Mouse (Mus musculus) regulatory T cell (primary cell): ENCODE data around the gene Gm20388.

ENCODE experiments used
- in situ Hi-C: fragments of 300-600 bp; cut with MboI, MseI; formaldehyde crosslinking; loops from one replicate; pipeline ENCODE4 v1.15.1; 2025; ENCODE audit warnings: high pct_unique_total_duplicates

The Gm20388 gene

GRCm38 (mm10) chr8:121856071-121856746 is 1945.6 kb downstream of the Gm20388 start:
- in situ Hi-C loops: loop anchor here (25.0 kb wide), 1 partner anchor 1381 kb away; the partner anchor contains the start of gene Spata2l

DNA sequence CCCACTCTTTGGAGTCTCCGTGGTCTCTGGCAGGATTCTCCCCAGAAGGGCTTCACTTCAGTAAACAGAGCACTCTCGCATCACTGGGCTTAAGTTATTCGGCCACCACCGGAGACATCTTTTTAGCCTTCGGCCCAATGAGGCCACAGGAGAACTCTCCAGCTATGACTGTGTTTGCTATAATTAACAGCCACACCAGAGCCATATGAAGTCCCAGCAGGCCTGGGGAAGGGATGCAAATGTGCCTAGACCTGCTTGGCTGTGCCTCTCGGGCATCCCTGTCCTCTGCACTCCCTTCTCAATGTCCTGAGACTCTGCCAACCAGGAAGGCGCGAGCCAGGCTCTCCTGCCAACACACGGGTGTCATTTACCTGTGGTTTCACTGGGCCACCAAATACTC is 1946.7 kb downstream of the Gm20388 start:
- in situ Hi-C loops: loop anchor here (25.0 kb wide), 1 partner anchor 1380 kb away; the partner anchor contains the start of gene Spata2l

DNA sequence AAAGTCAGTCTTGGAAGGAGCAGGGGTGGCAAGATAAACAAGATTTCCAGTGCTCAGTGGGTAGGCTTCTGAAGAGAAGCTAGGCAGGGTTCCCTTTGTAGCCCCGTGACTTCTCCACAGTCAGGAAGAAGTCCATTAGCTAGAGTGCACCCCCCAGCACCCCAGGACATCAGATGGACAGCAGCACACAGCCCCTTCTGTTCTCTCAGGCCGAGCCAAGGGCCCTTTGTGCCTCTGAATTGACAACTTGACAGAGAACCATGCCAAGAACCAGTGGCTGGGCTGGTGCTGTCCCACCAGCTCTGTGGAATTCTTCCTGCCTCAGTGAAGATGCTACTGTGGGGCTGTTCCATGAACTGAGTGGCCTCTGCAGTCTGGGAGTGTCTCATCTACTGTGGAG is 1947.1 kb downstream of the Gm20388 start:
- in situ Hi-C loops: loop anchor here (25.0 kb wide), 1 partner anchor 1380 kb away; the partner anchor contains the start of gene Spata2l

DNA sequence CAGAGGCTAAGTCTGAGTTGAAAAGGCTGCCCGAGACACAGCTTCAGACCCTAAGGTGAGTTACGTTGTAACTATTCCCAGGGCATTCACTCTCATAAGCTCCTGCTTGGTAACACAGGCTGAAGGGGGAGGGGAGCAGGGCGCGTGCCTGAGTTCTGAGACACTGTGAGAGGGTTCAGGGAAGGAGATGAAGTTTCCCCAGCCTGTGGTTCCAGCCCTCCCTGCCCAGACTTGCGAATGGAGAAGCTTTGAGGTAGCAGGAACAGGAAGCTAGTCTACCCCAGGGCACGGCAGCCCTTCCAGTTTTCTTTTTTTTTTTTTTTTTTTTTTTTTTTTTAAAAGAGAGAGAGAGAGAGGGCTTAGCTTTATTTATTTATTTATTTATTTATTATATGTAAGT is 1950.6 kb downstream of the Gm20388 start:
- in situ Hi-C loops: loop anchor here (25.0 kb wide), 1 partner anchor 1376 kb away; the partner anchor contains the start of gene Spata2l

DNA sequence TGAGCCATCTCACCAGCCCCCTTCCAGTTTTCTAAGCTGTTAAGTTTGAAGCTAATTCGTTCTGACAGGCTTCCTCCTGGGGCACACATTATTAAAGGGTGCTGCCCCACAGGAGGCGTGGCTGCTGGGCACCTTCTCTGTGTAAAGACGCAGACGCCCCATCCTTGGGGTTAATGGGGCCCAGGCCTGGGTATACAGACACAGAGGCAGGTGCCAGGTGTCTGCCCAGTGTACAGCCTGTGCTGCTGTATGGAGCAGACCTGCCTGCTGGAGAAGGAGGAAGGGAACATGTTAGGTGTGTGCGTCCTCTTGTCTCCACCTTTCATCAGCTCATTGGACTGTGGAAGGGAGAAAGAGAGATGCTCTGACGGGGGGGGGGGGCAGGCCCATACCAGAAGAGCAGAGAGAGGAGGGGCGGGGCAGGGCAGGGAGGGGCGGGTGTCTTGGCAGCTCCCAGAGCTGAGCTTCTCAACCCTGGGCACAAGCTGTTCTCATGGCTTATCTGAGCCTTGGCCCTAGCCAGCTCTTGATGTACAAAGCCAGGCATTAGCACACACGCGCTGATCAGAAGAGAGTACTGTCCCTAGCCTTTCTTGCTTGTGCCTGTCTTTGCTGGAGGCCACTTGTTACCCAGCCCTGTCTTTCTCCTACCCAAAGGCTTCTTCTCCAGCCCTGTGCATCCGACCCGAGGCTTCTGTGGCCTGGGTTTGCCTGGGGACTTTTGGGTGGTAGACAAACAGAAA is 1951.3 kb downstream of the Gm20388 start:
- in situ Hi-C loops: loop anchor here (25.0 kb wide), 1 partner anchor 1375 kb away; the partner anchor contains the start of gene Spata2l

DNA sequence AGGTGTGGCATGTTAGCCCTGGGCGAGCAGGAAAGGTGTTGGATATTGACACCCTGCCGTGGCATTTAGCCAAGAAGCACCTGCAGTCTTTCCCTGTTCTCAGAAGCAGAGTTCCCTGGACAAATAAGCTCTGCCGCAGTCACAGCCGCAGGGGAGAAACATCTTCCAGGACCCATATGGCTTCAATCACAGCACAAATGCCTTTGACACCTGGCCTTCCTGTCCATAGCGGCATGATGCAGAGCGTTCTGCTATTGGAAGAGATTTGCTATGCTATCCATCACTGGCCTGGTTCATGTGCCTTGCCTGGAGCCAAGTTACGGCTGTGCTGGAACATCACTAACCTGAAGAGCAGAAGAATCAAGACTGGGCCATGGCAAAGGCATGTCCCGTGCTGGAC is 1954.7 kb downstream of the Gm20388 start:
- in situ Hi-C loops: loop anchor here (25.0 kb wide), 1 partner anchor 1372 kb away; the partner anchor contains the start of gene Spata2l

DNA sequence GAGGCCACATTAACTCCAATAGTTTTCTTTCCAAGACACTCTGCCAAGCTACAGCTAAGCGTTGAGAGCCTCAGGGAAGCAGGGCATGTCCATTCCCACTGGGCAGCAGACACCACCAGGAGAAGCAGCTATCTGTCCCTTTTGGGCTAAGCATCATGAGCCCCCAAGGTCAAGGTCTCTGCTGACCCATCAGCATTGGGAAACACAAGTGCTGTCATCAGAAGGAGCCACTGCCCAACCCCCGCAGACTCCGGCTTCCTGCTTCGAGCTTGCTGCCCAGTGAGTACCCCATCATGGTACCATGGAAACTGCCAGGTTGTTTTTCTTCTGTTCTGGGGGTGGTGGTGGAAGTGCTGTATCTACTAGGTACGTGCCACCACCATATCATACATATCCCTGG is 1957.6 kb downstream of the Gm20388 start:
- in situ Hi-C loops: loop anchor here (25.0 kb wide), 1 partner anchor 1369 kb away; the partner anchor contains the start of gene Spata2l

DNA sequence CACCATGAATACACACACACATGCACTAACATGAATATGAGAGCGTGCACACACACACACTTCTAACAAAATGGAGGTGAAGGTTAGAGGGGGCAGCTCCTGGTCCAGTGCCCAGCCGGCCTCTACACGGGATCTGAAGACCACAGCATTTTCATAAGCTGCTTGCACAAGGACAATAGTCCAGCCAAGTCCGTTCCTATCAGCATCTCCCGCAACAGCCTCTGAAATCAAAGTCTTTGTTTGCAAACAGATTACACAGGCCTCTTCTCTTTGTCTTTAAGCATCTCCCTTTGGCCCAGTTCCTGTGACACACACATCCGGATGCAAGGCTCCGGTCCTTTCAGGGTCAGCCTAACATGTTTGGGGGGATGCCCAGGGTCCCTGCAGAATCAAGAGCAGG is 1958.3 kb downstream of the Gm20388 start:
- in situ Hi-C loops: loop anchor here (25.0 kb wide), 1 partner anchor 1368 kb away; the partner anchor contains the start of gene Spata2l

DNA sequence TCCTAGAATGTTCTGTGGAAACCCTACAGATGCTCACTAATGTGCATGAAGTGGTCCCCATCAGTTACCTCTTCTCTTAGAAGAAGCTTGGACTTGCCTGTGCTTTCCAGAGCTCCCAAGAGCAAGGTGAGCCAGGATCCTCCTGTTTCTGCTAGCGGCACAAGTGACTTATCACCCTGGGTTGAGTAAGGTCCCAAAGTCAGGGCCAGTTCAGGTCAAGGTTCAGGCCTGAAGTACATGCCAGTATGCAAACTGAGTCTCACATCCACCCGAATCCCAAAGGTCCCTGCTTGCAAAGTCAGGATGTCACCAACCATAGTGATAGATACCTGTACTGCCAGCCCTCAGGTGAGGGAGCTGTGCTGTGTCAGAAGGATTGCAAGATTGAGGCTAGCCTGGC is 1959.5 kb downstream of the Gm20388 start:
- in situ Hi-C loops: loop anchor here (25.0 kb wide), 1 partner anchor 1367 kb away; the partner anchor contains the start of gene Spata2l

- in situ Hi-C loops: loop anchor here (25.0 kb wide), 1 partner anchor 1365 kb away; the partner anchor contains the start of gene Spata2l
These were observed 1961.3 kb downstream of the Gm20388 start for GRCm38 (mm10) chr8:121871833-121872440.

DNA sequence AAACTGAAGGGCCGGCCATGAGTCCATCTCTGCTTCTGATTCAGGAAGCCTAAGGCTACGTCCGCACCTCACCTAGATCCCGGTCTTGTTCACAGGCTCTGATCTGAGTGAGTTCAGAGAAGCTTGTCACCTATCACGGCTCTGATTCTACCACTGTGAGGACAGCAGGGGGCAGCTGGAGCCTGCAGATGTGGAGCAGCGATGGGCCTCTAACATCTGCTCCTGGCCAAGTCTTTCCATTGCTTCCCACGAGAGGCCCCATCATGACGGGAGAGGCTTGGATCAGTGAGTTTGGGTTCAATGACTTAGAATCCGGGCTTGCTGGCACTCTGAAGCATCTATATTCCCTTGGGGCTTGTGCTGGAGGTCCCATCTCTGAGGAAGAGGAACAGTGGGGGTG is 1963.4 kb downstream of the Gm20388 start:
- in situ Hi-C loops: loop anchor here (25.0 kb wide), 1 partner anchor 1363 kb away; the partner anchor contains the start of gene Spata2l

- in situ Hi-C loops: no loop called here
These were observed 1964.4 kb downstream of the Gm20388 start for GRCm38 (mm10) chr8:121875045-121875444.

DNA sequence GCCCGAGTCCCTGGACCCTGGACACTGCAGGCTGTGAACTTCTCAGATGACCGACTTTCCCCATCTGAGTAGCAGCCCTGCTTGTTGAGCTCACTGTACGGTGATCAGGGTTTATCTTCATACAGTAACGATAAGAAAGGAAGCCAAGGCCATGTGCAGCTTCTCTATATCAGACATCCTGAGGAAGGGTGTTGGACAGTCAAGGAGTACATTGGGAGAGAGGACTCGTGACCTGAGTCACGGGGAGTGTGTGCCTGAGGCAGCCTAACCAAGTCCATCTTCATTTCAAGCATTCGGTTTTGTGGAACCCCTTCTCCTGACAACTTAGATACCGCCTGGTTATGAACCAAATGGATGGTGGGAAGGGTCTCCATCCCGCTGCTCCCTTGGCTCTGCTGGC is 1964.9 kb downstream of the Gm20388 start:
- in situ Hi-C loops: no loop called here

- in situ Hi-C loops: no loop called here
These were observed 1966.6 kb downstream of the Gm20388 start for GRCm38 (mm10) chr8:121877212-121877611.

GRCm38 (mm10) chr8:121877828-121878480 is 1967.3 kb downstream of the Gm20388 start:
- in situ Hi-C loops: no loop called here

DNA sequence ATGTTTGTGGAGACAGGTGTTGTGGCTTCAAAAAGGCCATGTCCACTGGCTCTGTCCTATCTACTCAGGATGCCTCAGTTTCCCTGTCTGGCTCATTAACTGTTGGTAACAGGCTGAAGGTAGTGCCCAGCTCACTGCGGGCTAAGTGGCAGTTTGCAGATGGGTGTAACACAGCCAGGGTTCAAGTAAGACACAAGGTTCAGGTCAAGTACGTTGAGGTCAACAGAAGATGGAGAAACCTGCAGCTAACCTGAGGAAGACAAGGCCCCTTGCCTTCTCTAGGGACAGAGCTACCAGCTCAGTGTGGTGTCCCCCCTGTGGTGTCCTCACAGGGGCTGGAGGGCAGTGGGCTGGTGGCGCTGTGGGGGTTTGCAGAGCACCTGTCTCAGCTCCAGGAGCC is 1969.1 kb downstream of the Gm20388 start:
- in situ Hi-C loops: no loop called here

- in situ Hi-C loops: no loop called here
These were observed 1970.2 kb downstream of the Gm20388 start for GRCm38 (mm10) chr8:121880818-121881217.

GRCm38 (mm10) chr8:121881921-121882320 is 1971.3 kb downstream of the Gm20388 start:
- in situ Hi-C loops: no loop called here

GRCm38 (mm10) chr8:121884181-121884580 is 1973.5 kb downstream of the Gm20388 start:
- in situ Hi-C loops: no loop called here

DNA sequence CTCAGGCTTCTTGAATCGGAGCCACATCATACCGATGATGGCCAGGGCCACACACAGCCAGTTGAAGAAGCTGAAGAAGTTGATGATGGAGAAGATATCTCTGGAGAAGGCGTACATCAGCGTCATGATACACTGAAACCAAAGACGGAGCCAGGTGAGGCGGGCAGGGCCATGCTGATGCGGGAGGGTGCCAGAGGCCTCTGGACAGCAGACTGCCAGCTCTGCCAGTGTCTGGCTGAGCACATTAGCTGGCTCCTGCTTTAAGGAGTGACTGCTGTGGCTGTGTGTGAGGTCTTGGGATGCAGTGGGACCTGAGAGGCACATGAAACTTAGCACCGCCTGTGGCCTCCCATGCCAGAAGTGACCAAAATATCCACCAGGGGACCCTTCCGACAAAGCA is 1974.4 kb downstream of the Gm20388 start:
- in situ Hi-C loops: no loop called here

DNA sequence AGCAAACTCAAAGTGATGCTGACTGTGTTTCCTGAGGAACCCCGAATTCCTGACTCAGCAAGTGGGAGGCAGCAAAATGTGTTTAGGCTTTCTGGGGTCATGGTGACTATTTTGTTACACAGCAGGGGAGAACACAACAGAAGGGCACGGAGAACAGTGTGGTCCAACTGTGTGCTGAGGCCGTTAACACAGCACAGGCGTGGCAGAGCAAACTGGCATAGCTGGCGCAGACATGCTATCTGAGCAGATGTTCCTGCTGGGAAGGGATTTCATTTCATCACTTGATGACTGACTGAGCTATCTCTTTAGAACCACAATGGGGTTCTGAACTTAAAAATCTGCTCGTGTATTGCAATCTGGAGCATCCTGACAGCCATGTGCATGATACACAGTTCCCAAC is 1974.8 kb downstream of the Gm20388 start:
- in situ Hi-C loops: no loop called here
